Mouse (Mus musculus): ENCODE data around the gene Mcee.

GRCm38 (mm10) chr7:64365863-64366262 lies 26.5 kb upstream of the Mcee start:
- no peak for TF ChIP-seq MAFK (IDR thresholded peaks at IDR 0.05; ENCODE audit: insufficient read depth, low read depth, low read length)
- no peak for TF ChIP-seq ZC3H11A (IDR thresholded peaks at IDR 0.05; ENCODE audit: borderline replicate concordance, low read depth, low read length)
- no peak for TF ChIP-seq CHD2 (IDR thresholded peaks at IDR 0.05; ENCODE audit: low read depth, low read length)
- TF ChIP-seq ZNF384 (IDR thresholded peaks at IDR 0.05; ENCODE audit: low read depth, low read length): no peak

All from ES-E14 (cell line).